Mouse (Mus musculus) heart, postnatal 25 days (tissue): ENCODE data around the gene Tab1. TPM values are rescaled to one million over a fixed set of nuclear protein-coding genes. Genes with fewer than 3 reads are reported as not detected.

ENCODE experiments used
- DNase-seq: peaks from one replicate; pipeline ENCODE4 v3.0.0; 2022; ENCODE audit warnings: low spot score
- intact Hi-C: fragments of 180-260 bp; cut with DNase I; formaldehyde crosslinking; loops from one replicate; pipeline ENCODE4 v1.15.1; 2025
- total RNA-seq, 2 experiments: library from RNA; stranded (reverse); gene quantifications; 2 replicates each; pipeline ENCODE4 v1.2.3; 2021

The Tab1 gene
- 10 to 100 TPM; 23.7 to 26.5 TPM for total RNA-seq

GRCm38 (mm10) chr15:80132993-80133586 lies at the start of gene Tab1:
Tab1 (plus strand) TSS chr15:80133127.
- peak; percentile 84 for DNase-seq
- intact Hi-C loops = loop anchor here (5.0 kb wide), 3 partner anchors 39 to 94 kb away; partner anchors contain the start of gene Mgat3

- intact Hi-C loops = loop anchor here (10.0 kb wide), 1 partner anchor 319 kb away; no protein-coding TSS in a partner anchor
- peak; percentile 95 for DNase-seq
These were observed 49.6 kb upstream of the Tab1 start for GRCm38 (mm10) chr15:80083276-80083731.

GRCm38 (mm10) chr15:80083740-80084139 lies 49.2 kb upstream of the Tab1 start:
- intact Hi-C loops = loop anchor here (10.0 kb wide), 1 partner anchor 319 kb away; no protein-coding TSS in a partner anchor
- no peak for DNase-seq

GRCm38 (mm10) chr15:80087406-80088012 lies 45.4 kb upstream of the Tab1 start:
- intact Hi-C loops = loop anchor here (5.0 to 10.0 kb wide), 3 partner anchors 45 to 620 kb away; partner anchors contain the start of gene Tab1
- DNase-seq = no peak

- DNase-seq = peak; percentile 65
- intact Hi-C loops = loop anchor here (5.0 to 10.0 kb wide), 3 partner anchors 44 to 619 kb away; partner anchors contain the start of gene Tab1
These were observed 44.3 kb upstream of the Tab1 start for GRCm38 (mm10) chr15:80088637-80089036.

GRCm38 (mm10) chr15:80090155-80090554 lies 42.8 kb upstream of the Tab1 start:
- intact Hi-C loops = loop anchor here (5.0 kb wide), 1 partner anchor 132 kb away; no protein-coding TSS in a partner anchor

GRCm38 (mm10) chr15:80090741-80091120 lies 42.2 kb upstream of the Tab1 start:
- DNase-seq = no peak
- intact Hi-C loops = loop anchor here (5.0 kb wide), 1 partner anchor 132 kb away; no protein-coding TSS in a partner anchor

More at GRCm38 (mm10) chr15:80090155-80090554, 42.8 kb upstream of the Tab1 start:
- DNase-seq = no peak

GRCm38 (mm10) chr15:80091121-80091955 lies 41.6 kb upstream of the Tab1 start, which contains the start of the genes Syngr1 and Rpl3:
Syngr1 (plus strand) TSS chr15:80091334.
Rpl3 (minus strand) TSS chr15:80091868.
- intact Hi-C loops = loop anchor here (5.0 kb wide), 1 partner anchor 131 kb away; no protein-coding TSS in a partner anchor
- DNase-seq = peak; percentile 31

- intact Hi-C loops = loop anchor here (5.0 kb wide), 1 partner anchor 130 kb away; no protein-coding TSS in a partner anchor
- no peak for DNase-seq
These were observed 40.9 kb upstream of the Tab1 start for GRCm38 (mm10) chr15:80092041-80092441.

- intact Hi-C loops = loop anchor here (5.0 kb wide), 1 partner anchor 130 kb away; no protein-coding TSS in a partner anchor
- no peak for DNase-seq
These were observed 40.3 kb upstream of the Tab1 start for GRCm38 (mm10) chr15:80092599-80092998.

- no peak for DNase-seq
- intact Hi-C loops = loop anchor here (5.0 kb wide), 1 partner anchor 128 kb away; no protein-coding TSS in a partner anchor
These were observed 38.7 kb upstream of the Tab1 start for GRCm38 (mm10) chr15:80094201-80094600.

GRCm38 (mm10) chr15:80095596-80095995 lies 37.3 kb upstream of the Tab1 start:
- DNase-seq = no peak
- intact Hi-C loops = no loop called here

GRCm38 (mm10) chr15:80096406-80096805 lies 36.5 kb upstream of the Tab1 start:
- no peak for DNase-seq
- intact Hi-C loops = no loop called here

GRCm38 (mm10) chr15:80096946-80097881 lies 35.7 kb upstream of the Tab1 start:
- intact Hi-C loops = no loop called here
- no peak for DNase-seq

GRCm38 (mm10) chr15:80097999-80098461 lies 34.9 kb upstream of the Tab1 start:
- no peak for DNase-seq
- intact Hi-C loops = no loop called here

GRCm38 (mm10) chr15:80098809-80099208 lies 34.1 kb upstream of the Tab1 start:
- DNase-seq = no peak
- intact Hi-C loops = no loop called here

GRCm38 (mm10) chr15:80099477-80099876 lies 33.5 kb upstream of the Tab1 start:
- intact Hi-C loops = no loop called here

GRCm38 (mm10) chr15:80100196-80100595 lies 32.7 kb upstream of the Tab1 start:
- no peak for DNase-seq
- intact Hi-C loops = no loop called here

More at GRCm38 (mm10) chr15:80099477-80099876, 33.5 kb upstream of the Tab1 start:
- no peak for DNase-seq

GRCm38 (mm10) chr15:80100871-80101270 lies 32.1 kb upstream of the Tab1 start:
- DNase-seq = no peak
- intact Hi-C loops = no loop called here
